Mouse (Mus musculus): ENCODE measurements at regions not wholly inside any gene's neighbourhood (a gene's known extent, or its start where the extent isn't known, plus 50 kb on each side); places are given as distances from the start of the nearest gene placed in this dataset.

DNA sequence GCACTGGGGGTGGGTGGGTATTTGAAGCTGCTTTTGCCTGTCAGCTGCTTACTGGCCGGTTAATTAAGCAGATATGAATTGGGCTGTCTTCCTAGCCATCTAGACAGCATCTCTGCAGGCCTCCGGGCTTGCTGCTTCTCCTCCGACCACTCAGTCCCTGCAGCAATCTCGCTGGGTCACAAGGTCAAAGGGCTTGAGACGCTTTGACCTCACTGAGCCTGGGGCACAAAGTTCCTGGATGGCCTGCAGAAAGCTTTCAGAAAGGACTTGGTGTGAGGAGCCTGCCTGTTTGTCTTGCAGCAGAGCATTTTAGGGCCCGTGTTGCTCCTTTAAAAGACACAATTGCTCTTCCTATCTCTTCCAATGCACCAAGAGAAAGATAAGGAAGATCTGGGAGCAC, 83.7 kb upstream of the Ppp2r5a start:
- no peak for DNase-seq (ENCODE audit: low read depth, low spot score)

DNA sequence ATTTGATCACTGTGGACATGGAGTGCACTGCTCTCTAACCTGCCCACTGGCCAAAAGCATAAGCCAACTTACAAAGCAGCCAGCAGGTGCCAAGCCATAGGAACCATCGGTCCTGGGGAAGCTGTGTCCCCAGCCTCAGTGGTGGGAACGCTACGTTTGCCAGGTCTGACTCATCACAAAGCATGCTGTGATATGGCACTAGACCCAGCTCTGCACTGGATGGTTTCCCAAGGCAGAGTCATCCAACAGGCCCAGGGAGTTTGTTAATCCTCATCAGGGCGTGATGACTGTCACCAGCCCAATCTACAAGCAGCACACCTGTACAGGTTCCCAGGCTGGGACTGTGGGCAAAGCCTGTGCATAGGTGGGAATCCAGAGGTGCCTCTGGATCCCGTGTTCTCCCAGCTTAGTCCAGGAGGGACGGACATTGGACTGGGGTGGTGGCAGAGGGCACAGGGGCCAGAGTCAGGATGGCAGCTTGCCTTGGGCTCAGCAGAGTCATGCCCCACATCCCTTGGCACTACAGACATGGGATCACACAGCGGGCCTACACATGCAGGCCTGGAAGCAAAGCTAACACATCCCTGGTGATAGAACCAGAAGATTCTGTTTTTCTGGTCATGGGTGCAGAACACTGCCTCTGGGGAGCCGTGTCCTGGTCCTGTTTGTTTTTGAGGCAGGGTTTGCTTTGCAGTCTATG, 81.8 kb upstream of the Ppp2r5a start:
- DNase-seq (ENCODE audit: low read depth, low spot score): no peak

DNA sequence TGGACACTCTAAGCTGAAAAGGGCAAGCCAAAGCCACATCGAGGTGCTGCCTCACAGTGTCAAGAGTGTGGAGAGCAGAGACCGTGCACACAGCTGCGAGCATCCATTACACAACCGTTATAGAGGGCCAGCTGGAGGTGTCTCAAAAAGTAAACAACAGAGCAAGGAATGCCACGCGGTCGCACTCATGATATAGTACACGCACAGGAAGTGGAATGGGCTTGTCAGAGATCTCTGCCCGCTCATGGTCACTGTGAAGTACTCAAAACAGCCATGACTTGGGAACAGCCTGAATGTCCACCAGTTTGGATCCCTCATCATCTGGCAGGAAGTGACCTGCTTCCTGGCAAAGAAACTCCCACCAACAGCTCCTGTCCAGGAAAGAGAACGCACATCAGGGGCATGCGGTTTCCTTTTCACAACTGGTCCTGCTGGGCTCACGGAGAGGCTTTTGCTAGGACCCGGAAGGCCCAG, 76.9 kb upstream of the Ppp2r5a start:
- DNase-seq (ENCODE audit: low read depth, low spot score): no peak

DNA sequence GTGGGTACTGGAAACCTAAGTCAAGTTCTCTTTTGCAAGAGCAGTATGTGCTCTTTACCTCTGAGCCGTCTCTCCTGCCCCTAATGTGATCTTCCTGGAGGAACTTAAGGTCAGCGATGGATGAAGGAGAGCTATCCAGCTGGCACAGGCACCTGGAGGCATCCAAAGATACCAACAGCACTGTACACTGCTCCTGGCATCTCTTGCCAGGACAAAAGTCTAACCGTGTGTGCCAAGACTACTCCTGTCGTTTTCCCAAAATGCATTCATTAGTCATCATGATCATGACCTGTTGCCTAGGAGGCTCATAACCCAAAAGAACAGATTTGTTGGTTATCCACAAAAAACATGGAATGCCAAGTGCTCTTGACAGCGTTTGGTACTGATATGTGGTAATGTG, 69.5 kb upstream of the Ppp2r5a start:
- no peak for DNase-seq (ENCODE audit: low read depth, low spot score)

DNA sequence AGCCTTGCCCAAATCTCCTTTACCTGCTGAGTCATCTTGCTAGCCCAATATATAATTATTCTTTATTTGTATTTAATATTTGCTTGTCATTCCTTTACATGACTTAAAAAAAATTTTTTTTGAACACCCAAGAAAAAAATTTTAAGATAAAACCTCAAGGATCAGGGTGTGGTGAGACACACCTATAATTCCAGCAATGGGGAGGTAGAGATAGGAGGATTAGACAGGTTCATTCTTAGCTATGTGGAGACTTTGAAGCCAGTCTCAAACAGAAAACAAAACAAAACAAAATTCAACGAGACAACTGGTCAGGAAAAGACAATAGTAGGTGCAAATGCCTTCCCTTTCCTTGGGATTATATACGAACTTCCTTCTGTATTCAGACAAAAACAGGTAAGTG, 68.4 kb upstream of the Ppp2r5a start:
- no peak for DNase-seq (ENCODE audit: low read depth, low spot score)

DNA sequence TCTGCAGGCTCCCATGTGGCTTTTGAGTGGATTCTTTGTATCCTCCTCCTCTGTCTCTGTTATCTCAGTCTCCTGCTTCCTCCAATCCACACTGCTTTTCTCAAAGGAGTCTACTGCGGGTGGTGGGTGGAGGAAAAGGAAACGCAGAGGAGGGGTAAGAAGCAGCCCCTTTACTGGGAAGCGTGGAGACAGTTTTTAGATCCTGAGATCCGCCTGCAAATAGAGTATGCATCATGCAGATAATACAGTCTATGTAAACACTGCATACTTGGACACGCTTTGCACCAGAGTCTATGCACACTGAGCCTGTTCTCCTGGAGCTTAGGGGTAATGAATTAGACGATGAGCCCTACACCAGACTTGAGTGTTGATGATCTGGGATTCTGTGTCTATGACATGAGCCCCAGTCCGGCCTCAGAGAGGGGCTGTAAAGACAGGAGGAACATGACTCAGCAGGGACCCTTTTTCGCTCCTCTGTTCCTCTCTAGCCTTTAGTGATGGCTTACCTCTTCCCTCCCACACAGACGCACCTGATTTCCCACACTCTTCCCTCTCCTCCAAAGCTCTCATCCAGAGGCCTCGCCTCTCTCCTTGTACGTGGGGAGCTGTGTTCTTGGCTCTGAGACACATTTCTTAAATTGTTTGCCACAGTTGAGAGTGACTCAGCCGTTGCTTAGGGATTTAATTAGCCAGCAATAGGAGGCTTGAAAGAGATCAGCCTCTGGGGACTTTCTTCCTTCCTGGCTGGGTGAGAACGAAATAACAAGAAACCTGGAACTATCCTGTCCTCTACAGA, 67.3 kb upstream of the Ppp2r5a start:
- DNase-seq (ENCODE audit: low read depth, low spot score): peak; percentile 42

DNA sequence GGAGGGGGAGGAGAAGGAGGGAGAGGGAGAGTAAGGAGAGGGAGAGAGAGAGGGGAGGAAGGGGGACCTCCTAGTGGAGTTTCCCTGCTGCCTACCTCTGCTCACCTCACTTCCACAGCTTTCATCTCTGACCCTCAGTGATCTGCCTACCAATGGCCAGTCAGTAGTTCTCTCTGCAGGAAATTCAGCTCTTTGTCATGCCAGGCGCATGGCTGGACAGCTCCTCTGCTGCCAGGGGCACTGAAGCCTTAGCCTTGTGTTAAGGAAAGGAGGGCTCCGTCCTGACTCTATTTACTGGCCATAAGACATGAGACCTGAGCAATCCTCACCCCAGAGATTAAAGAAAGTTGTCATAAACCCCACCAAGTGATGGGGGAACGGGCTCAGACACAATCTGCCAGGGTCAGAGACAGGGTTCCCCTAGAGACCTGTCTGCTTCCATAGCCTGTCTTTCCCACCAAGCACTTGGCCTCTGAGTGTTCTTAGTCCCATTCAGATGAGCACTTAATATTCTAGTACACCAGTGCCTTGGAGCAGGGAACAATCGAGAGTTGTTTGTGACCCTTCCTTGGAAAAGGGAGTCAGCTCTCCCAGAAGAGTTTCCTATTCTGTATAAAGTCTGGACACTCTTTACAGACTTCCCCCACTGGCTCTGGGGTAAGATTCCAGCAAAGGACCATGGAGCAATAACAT, 65.9 kb upstream of the Ppp2r5a start:
- no peak for DNase-seq (ENCODE audit: low read depth, low spot score)

DNA sequence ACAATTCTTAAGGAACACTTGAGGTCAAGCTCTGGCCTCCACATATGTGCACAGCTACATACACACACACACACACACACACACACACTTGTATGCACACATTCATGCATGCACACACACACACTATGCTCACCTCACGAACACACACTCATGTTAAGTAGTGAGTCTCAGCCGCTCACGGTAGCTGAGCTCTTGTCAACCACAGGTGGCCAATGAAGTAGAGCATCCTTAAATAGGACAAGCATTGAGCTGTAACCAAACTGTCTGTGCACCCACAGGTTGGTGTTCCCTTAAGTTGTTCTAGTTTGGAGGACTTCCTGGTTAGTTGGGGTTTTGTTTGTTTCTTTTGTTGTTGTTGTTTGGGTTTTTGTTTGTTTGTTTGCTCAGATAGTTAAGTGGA, 63.2 kb upstream of the Ppp2r5a start:
- DNase-seq (ENCODE audit: low read depth, low spot score): no peak

DNA sequence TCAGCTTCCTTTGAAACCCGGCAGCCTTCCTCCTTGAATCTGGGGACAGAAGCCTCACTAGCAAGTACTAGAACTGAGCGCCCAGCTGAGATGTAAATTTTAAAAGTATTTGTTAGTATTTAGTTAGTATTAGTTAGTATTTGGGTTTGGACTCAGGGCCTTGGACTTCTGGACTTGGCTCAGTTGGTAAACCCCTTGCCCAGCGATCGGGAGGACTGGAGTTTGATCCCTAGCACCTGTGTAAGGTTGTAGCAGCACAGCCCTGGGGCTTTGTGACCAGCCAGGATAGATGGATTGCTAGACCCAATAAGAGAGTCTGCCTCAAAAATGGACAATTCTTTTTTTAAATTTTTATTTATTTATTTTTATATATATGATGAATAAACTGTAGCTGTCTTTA, 62.7 kb upstream of the Ppp2r5a start:
- DNase-seq (ENCODE audit: low read depth, low spot score): no peak

DNA sequence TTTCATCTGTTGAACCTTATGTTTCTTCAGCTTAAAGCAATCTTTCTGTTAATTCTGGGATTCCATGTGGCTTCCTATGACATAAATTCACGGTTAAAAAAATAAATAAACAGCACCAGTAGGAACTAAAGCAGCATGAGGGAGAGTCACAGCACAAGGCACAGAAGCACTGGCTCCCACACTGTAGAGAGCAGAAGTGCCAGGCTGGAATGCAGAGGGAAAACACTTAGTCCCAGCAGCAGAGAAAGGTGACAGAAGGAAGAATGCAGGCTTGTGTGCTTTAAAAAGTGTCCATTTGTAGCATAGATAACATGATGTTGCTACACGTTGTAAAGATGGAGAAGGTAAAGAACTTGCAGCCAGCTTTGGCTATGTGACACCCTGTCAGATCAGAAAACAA, 62.1 kb upstream of the Ppp2r5a start:
- no peak for DNase-seq (ENCODE audit: low read depth, low spot score)

DNA sequence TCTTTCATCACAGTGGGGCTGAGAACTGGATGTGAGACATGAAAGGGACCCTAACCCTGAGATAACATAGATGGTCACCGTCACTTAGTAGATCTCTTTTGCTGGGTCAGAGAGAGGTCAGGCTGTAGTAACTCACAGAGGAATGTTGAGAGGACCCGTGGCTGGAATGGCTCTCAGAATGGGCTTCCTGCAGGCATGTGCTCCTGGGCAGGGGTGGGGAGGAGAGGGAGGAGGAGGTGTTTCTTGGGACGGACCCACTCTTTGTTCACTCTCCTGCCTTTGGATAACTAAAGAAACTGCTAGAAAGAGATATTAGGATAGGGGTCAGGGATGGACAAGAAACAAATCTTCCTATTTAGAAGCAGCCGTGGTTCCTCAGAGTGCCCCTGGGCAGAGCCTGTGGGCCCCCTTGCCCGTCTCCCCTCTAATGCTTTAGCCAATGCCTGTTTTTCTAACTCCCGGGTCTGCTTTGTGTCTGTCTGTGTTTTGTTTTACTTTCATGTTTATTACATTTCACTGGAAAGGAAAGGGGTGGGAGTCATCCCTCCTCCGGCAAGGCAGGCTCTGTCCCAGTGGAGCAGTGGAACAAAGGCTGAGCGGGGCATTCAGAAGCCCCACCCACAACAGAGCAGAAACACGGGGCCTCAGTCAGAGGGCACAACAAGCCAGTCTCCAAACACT, 58.9 kb upstream of the Ppp2r5a start:
- no peak for DNase-seq (ENCODE audit: low read depth, low spot score)

DNA sequence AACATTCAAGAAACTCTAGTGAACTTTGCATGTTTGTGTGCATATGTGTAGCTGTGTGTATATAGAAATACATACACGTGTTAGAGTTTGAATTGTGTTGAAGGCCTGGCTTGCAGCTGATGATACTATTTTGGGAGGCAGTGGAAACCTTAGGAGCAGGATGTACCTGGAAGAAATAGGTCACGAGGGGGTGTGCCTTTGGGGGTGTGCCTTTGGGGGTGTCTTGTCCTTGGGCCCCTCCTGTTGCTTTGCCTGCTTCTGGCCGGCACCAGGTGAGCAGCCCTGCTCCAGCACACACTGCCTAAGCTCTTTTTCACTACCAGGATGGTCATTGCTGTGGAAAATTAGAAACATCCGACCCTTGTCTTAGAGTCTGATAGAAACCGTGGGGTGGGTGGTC, 56.0 kb upstream of the Ppp2r5a start:
- no peak for DNase-seq (ENCODE audit: low read depth, low spot score)

DNA sequence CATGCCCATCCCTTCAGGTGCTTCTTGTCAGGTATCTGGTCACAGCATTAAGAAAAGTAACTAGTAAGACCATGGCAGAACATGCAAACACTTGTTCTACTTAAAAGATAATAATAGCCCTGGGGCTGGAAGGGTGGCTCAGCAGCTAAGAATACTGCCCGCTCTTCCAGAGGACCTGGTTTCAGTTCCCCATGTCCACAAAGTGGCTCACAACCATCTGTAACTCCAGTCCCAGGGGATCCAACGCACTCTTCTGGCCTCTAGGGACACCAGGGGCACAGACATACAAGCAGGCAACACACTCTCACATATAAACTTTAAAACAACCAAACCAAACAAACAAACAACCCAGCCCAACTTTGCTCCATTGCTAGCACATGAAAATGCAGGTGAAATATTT, 55.2 kb upstream of the Ppp2r5a start:
- DNase-seq (ENCODE audit: low read depth, low spot score): no peak

DNA sequence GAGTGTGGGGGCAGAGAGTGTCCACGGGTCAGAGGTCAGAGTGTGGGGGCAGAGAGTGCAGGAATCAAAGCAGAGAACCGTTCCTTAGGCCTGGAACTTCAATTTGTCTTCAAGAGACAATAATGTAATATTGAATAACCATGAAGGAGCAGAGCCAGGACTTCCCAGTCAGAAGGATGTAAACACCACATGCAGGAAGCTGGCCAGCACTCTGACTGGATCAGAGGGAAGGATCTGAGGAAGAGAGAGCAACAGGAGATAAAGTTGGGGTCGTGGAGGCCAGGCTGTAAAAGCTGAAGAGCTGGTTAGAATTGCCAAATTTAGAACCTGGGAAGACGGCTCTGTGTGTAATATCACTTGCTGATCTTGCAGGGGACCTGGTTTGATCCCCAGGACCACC, 54.0 kb upstream of the Ppp2r5a start:
- DNase-seq (ENCODE audit: low read depth, low spot score): no peak

DNA sequence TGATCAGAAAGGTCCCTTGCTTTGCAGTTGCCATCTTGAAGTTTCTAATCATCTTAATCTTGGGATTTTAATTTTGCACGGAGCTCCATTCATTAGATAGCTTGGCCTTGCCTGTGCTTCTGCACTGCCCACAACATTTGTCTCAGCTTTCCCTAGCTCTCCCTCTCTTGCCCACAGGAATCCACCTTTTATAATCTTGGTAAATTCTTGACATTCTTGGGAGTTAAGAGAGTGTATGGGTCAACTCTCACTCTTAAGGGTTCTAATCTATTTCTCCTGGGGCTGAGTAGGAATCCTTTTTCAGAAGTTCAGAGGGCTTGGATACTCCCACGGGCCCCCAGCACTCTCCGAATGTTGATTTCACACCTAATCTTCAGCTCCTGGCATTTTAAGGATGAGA, 51.5 kb upstream of the Ppp2r5a start:
- DNase-seq (ENCODE audit: low read depth, low spot score): no peak

DNA sequence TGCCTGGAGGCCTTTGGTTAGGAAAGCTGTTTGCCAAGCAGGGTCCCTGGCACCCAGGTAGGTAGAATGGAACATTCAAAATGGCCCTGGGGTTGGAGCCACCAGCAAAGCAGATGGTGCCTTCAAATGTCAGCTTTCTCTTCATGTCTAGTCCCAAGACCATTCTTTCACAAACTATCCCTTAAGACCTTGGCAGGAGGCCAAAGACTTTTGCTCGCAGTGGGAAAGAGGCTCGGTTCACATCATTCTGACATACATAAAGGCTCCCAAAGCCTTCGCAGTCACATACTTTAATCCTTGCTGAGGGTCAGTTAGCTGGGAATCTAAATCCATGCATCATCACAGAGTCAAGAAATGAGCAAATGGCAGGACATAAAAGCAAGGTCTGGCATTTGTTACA, 50.5 kb upstream of the Ppp2r5a start:
- no peak for DNase-seq (ENCODE audit: low read depth, low spot score)

All from brain, embryonic 18.5 days (tissue).